Mouse (Mus musculus): ENCODE measurements around the gene Tbc1d2b. TPM values are rescaled to one million over a fixed set of nuclear protein-coding genes. Genes with fewer than 3 reads are reported as not detected.
A peak's percentile ranks its signal among the peaks of the same experiment; 100 is the strongest.

Tbc1d2b gene
- polyA plus RNA-seq, 2 experiments from 2014 or later: 10.2 to 11.4 TPM

GRCm38 (mm10) chr9:90263340-90263679, 7.3 kb downstream of the Tbc1d2b start:
- ATAC-seq: no peak

GRCm38 (mm10) chr9:90262591-90263339, 7.8 kb downstream of the Tbc1d2b start:
- ATAC-seq: no peak

GRCm38 (mm10) chr9:90262063-90262462, 8.5 kb downstream of the Tbc1d2b start:
- ATAC-seq: no peak

- no peak for ATAC-seq
Measured at GRCm38 (mm10) chr9:90260600-90261375, 9.8 kb downstream of the Tbc1d2b start.

GRCm38 (mm10) chr9:90260079-90260478, 10.5 kb downstream of the Tbc1d2b start:
- peak; percentile 9 for ATAC-seq

- ATAC-seq: peak; percentile 70
Measured at GRCm38 (mm10) chr9:90259400-90259950, 11.1 kb downstream of the Tbc1d2b start.

- no peak for ATAC-seq
Measured at GRCm38 (mm10) chr9:90257754-90258531, 12.7 kb downstream of the Tbc1d2b start.

GRCm38 (mm10) chr9:90257220-90257619, 13.4 kb downstream of the Tbc1d2b start:
- no peak for ATAC-seq

GRCm38 (mm10) chr9:90255844-90256405, 14.7 kb downstream of the Tbc1d2b start:
- no peak for ATAC-seq

- no peak for ATAC-seq
Measured at GRCm38 (mm10) chr9:90253181-90253580, 17.4 kb downstream of the Tbc1d2b start.

GRCm38 (mm10) chr9:90250964-90251750, 19.4 kb downstream of the Tbc1d2b start:
- peak; percentile 17 for ATAC-seq

- no peak for ATAC-seq
Measured at GRCm38 (mm10) chr9:90250141-90250775, 20.3 kb downstream of the Tbc1d2b start.

- ATAC-seq: no peak
Measured at GRCm38 (mm10) chr9:90249036-90249435, 21.6 kb downstream of the Tbc1d2b start.

- peak; percentile 25 for ATAC-seq
Measured at GRCm38 (mm10) chr9:90248326-90248725, 22.3 kb downstream of the Tbc1d2b start.

GRCm38 (mm10) chr9:90247316-90247715, 23.3 kb downstream of the Tbc1d2b start:
- ATAC-seq: no peak

- no peak for ATAC-seq
Measured at GRCm38 (mm10) chr9:90245781-90246180, 24.8 kb downstream of the Tbc1d2b start.

- ATAC-seq: peak; percentile 56
Measured at GRCm38 (mm10) chr9:90245206-90245605, 25.4 kb downstream of the Tbc1d2b start.

GRCm38 (mm10) chr9:90244301-90245151, 26.1 kb downstream of the Tbc1d2b start:
- ATAC-seq: peak; percentile 24

GRCm38 (mm10) chr9:90242855-90243254, 27.7 kb downstream of the Tbc1d2b start:
- peak; percentile 79 for ATAC-seq

GRCm38 (mm10) chr9:90242291-90242690, 28.3 kb downstream of the Tbc1d2b start:
- no peak for ATAC-seq
